Comparison of ENCODE assay signal across 17 mouse cellular contexts in genomic region chr9:59062409-59062808, GRCm38 (mm10). TPM values are rescaled to one million over a fixed set of nuclear protein-coding genes. Genes with fewer than 3 reads are reported as not detected.
DNase-seq lines count a peak whose midpoint lies in the region; ATAC-seq lines count a peak whose summit lies in the region.
"Had no signal": no experiment of that assay in that cellular context is flagged by ENCODE, and none has a peak within 500 bp of the region (broad histone marks: within the 10 kb centered on the region; RNA-seq: fewer than 3 reads in every experiment).

No protein-coding gene starts in this region.

- H3K27me3 ChIP-seq in midbrain, embryonic 11.5 days (ENCODE audit: control insufficient read depth, insufficient read depth, low read length) = no peaks in the 10 kb centered on the region
- H3K27me3 ChIP-seq in midbrain, embryonic 13.5 days = no peaks in the 10 kb centered on the region
- no peaks in the 10 kb centered on the region for H3K27me3 ChIP-seq in heart, embryonic 10.5 days (ENCODE audit: insufficient read depth, poor library complexity, severe bottlenecking)
- H3K27me3 ChIP-seq in heart, embryonic 15.5 days = no peaks in the 10 kb centered on the region
- H3K27me3 ChIP-seq: liver, embryonic 15.5 days had no signal

- peak; percentile 71 for DNase-seq in midbrain, embryonic 11.5 days (ENCODE audit: low spot score, missing footprints)
- DNase-seq in heart, embryonic 10.5 days (ENCODE audit: low spot score) = peak; percentile 77
- DNase-seq in testis, postnatal 14 days (ENCODE audit: low spot score) = peak; percentile 61
- no peak for DNase-seq in thymus, postnatal 14 days
- DNase-seq in layer of hippocampus, postnatal 14 days (ENCODE audit: low spot score in 2 of 2) = no peak
- DNase-seq: cerebellum, adult 11-12 months; cerebellum, postnatal 36 days; kidney, postnatal 36 days; lung, postnatal 36 days; retina, postnatal 1 day had no signal

- no peak overlapping the region for H3K4me3 ChIP-seq in midbrain, embryonic 11.5 days (ENCODE audit: low read depth, low read length)
- no peak overlapping the region for H3K4me3 ChIP-seq in midbrain, embryonic 13.5 days (replicated peaks)
- H3K4me3 ChIP-seq in heart, embryonic 10.5 days = no peak overlapping the region
- H3K4me3 ChIP-seq in heart, embryonic 15.5 days = no peak overlapping the region
- H3K4me3 ChIP-seq: liver, embryonic 15.5 days; neural tube, embryonic 13.5 days had no signal

- no peaks in the 10 kb centered on the region for H3K4me1 ChIP-seq in midbrain, embryonic 11.5 days (ENCODE audit: control insufficient read depth, insufficient read depth, low read length)
- H3K4me1 ChIP-seq in midbrain, embryonic 13.5 days (replicated peaks) = peaks cover 20% of the 10 kb centered on the region
- H3K4me1 ChIP-seq in heart, embryonic 10.5 days = peaks cover 43% of the 10 kb centered on the region
- peaks cover 36% of the 10 kb centered on the region for H3K4me1 ChIP-seq in heart, embryonic 15.5 days (replicated peaks)
- H3K4me1 ChIP-seq: liver, embryonic 15.5 days had no signal

- H3K36me3 ChIP-seq in midbrain, embryonic 11.5 days (ENCODE audit: control insufficient read depth, insufficient read depth, low read length) = no peaks in the 10 kb centered on the region
- H3K36me3 ChIP-seq in midbrain, embryonic 13.5 days = no peaks in the 10 kb centered on the region
- H3K36me3 ChIP-seq in heart, embryonic 10.5 days = no peaks in the 10 kb centered on the region
- H3K36me3 ChIP-seq in heart, embryonic 15.5 days = no peaks in the 10 kb centered on the region
- H3K36me3 ChIP-seq: liver, embryonic 15.5 days; neural tube, embryonic 13.5 days had no signal

- no peak overlapping the region for H3K9ac ChIP-seq in midbrain, embryonic 11.5 days (ENCODE audit: low read length)
- no peak overlapping the region for H3K9ac ChIP-seq in midbrain, embryonic 13.5 days (replicated peaks)
- no peak overlapping the region for H3K9ac ChIP-seq in heart, embryonic 15.5 days
- H3K9ac ChIP-seq: hindbrain, embryonic 14.5 days; liver, embryonic 15.5 days; neural tube, embryonic 13.5 days had no signal

- H3K27ac ChIP-seq in midbrain, embryonic 11.5 days (ENCODE audit: low read depth, low read length) = no peak overlapping the region
- no peak overlapping the region for H3K27ac ChIP-seq in midbrain, embryonic 13.5 days
- H3K27ac ChIP-seq in heart, embryonic 10.5 days = peak overlapping the region; percentile 87
- peak overlapping the region; percentile 93 for H3K27ac ChIP-seq in heart, embryonic 15.5 days
- H3K27ac ChIP-seq: hindbrain, embryonic 14.5 days; liver, embryonic 15.5 days; neural tube, embryonic 13.5 days had no signal

- no peak overlapping the region for H3K4me2 ChIP-seq in midbrain, embryonic 11.5 days
- no peak overlapping the region for H3K4me2 ChIP-seq in midbrain, embryonic 13.5 days (replicated peaks)
- H3K4me2 ChIP-seq in heart, embryonic 15.5 days = no peak overlapping the region
- H3K4me2 ChIP-seq: hindbrain, embryonic 14.5 days; liver, embryonic 15.5 days; neural tube, embryonic 13.5 days had no signal

- no peak for ATAC-seq in midbrain, embryonic 11.5 days (ENCODE audit: low FRiP score)
- ATAC-seq in midbrain, embryonic 13.5 days = no peak
- ATAC-seq in heart, embryonic 15.5 days (replicated peaks; ENCODE audit: insufficient number of reproducible peaks, insufficient read depth, low FRiP score, low read depth) = peak; percentile 89; the same call in 1 of the 2 replicates
- ATAC-seq: forebrain, embryonic 14.5 days; intestine, embryonic 16.5 days had no signal

- H3K9me3 ChIP-seq in midbrain, embryonic 11.5 days (ENCODE audit: control insufficient read depth, low read length) = no peaks in the 10 kb centered on the region
- H3K9me3 ChIP-seq in midbrain, embryonic 13.5 days = no peaks in the 10 kb centered on the region
- no peaks in the 10 kb centered on the region for H3K9me3 ChIP-seq in heart, embryonic 10.5 days
- H3K9me3 ChIP-seq in heart, embryonic 15.5 days (replicated peaks) = no peaks in the 10 kb centered on the region
- H3K9me3 ChIP-seq: liver, embryonic 15.5 days; neural tube, embryonic 13.5 days had no signal

- WGBS in midbrain, embryonic 11.5 days = 69% methylated on average over 4 of the region's 4 CpGs
- WGBS in midbrain, embryonic 13.5 days = 69% methylated on average over 4 of the region's 4 CpGs
- 37% methylated on average over 4 of the region's 4 CpGs for WGBS in heart, embryonic 10.5 days
- 28% methylated on average over 4 of the region's 4 CpGs for WGBS in heart, embryonic 15.5 days

RNA-seq across cellular contexts. Expression of gene Neo1, which starts 26.2 kb away (rescaled TPM):
- polyA plus RNA-seq in midbrain, embryonic 11.5 days (2014; fragmentation: Nextera tagmentation; extraction: Ambion mirVana) = 39.6 and 39.7 TPM in 2 replicates
- polyA plus RNA-seq in midbrain, embryonic 13.5 days (2015; fragmentation: Nextera tagmentation; extraction: Ambion mirVana) = 36.6 and 40.8 TPM in 2 replicates
- polyA plus RNA-seq in heart, embryonic 10.5 days (2016; fragmentation: Nextera tagmentation; extraction: Ambion mirVana) = 28.6 and 31.0 TPM in 2 replicates
- 22.9 and 27.9 TPM in 2 replicates for polyA plus RNA-seq in heart, embryonic 15.5 days (2015; fragmentation: Nextera tagmentation; extraction: Ambion mirVana)
- 100 to 1,000 TPM; 112 to 116 TPM for total RNA-seq in layer of hippocampus, postnatal 14 days (2021)

Comparison
In these comparisons a context has a peak if more than half of its experiments do, and no peak if none do; other contexts are left out.
1. DNase-seq: peak in midbrain, embryonic 11.5 days (single experiment), heart, embryonic 10.5 days (single experiment) and testis, postnatal 14 days (single experiment); none in thymus, postnatal 14 days (single experiment) and layer of hippocampus, postnatal 14 days (0 of 2).
2. H3K27ac ChIP-seq: peak in heart, embryonic 10.5 days (single experiment) and heart, embryonic 15.5 days (single experiment); none in midbrain, embryonic 11.5 days (single experiment) and midbrain, embryonic 13.5 days (single experiment).